31 mouse cellular contexts compared by ENCODE assay signal in the genomic region with DNA sequence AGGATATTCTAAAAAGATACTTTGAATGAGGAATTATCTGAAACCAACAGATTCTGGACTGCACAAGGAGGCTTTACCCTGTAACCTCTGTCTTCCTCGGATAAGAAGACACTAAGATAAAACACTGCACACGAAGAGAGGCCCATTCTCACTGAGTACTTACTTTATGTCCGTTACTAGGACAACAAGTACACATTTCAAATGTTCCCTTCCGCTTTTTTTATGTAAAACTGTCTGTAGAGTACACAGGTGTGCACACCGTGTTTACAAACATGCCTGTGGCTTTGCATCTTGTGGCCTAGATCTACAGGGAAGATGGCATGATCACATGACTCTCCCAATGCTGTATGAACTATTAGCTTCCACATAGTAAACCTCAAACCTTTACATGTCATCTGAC.
A peak's percentile ranks its signal among the peaks of the same experiment; 100 is the strongest.
DNase-seq lines count a peak whose midpoint lies in the region; ATAC-seq and TF ChIP-seq lines count a peak whose summit lies in the region.
"Had no signal": no experiment of that assay in that cellular context is flagged by ENCODE, and none has a peak within 500 bp of the region (broad histone marks: within the 10 kb centered on the region; RNA-seq: fewer than 3 reads in every experiment).

No protein-coding gene starts in this region.

- no peaks in the 10 kb centered on the region for H3K27me3 ChIP-seq in MEL (ENCODE audit: control insufficient read depth in 1 of 2, insufficient read depth in 2 of 2, low read length in 2 of 2)
- H3K27me3 ChIP-seq in liver, embryonic 13.5 days = no peaks in the 10 kb centered on the region
- H3K27me3 ChIP-seq: CH12.LX; embryonic facial prominence, embryonic 13.5 days; neural tube, embryonic 12.5 days; Patski had no signal

- H3K4me2 ChIP-seq in liver, embryonic 13.5 days = peak overlapping the region; percentile 52
- H3K4me2 ChIP-seq: embryonic facial prominence, embryonic 13.5 days; forebrain, embryonic 12.5 days; hindbrain, embryonic 13.5 days; midbrain, embryonic 11.5 days; neural tube, embryonic 12.5 days had no signal

- TF ChIP-seq POLR2A in MEL (IDR thresholded peaks at IDR 0.05; ENCODE audit: control insufficient read depth in 1 of 2, insufficient read depth in 1 of 2, low read depth in 1 of 2, low read length in 2 of 2, poor library complexity in 1 of 2) = no peak

- peak; percentile 94 to 96 for TF ChIP-seq EP300 in MEL (IDR thresholded peaks at IDR 0.05; ENCODE audit: low read depth in 1 of 2, low read length in 2 of 2)

- TF ChIP-seq CTCF in MEL (IDR thresholded peaks at IDR 0.05 in 2 of 3, conservative IDR thresholded peaks at IDR 0.05 in 1 of 3; ENCODE audit: control insufficient read depth in 1 of 3, insufficient read depth in 1 of 3, low read depth in 2 of 3, low read length in 3 of 3, poor library complexity in 1 of 3, severe bottlenecking in 1 of 3) = no peak

- H3K4me3 ChIP-seq in MEL (ENCODE audit: control insufficient read depth in 1 of 2, insufficient read depth in 1 of 2, low read depth in 2 of 2, low read length in 2 of 2) = no peak overlapping the region
- H3K4me3 ChIP-seq in liver, embryonic 13.5 days (replicated peaks) = no peak overlapping the region
- H3K4me3 ChIP-seq: embryonic facial prominence, embryonic 13.5 days; erythroblast, embryonic 14.5 days; forebrain, embryonic 12.5 days; heart, embryonic 10.5 days; hindbrain, embryonic 13.5 days; neural tube, embryonic 12.5 days had no signal

- 16% methylated on average over 5 of the region's 5 CpGs for WGBS in liver, embryonic 13.5 days (ENCODE audit: insufficient replicate concordance)

- ATAC-seq in liver, embryonic 13.5 days (ENCODE audit: low read depth) = peak; percentile 89
- ATAC-seq in megakaryocyte, adult 5-6 weeks (ENCODE audit: poor library complexity, severe bottlenecking) = 0 out of 2 replicates have a peak, but pooled peaks have one; percentile 20
- ATAC-seq: forebrain, postnatal 0 days; intestine, embryonic 16.5 days; lung, postnatal 0 days; midbrain, embryonic 16.5 days; Patski had no signal

- peak overlapping the region; percentile 67 for H3K27ac ChIP-seq in MEL (ENCODE audit: control insufficient read depth, low read depth, low read length)
- H3K27ac ChIP-seq in liver, embryonic 13.5 days = peak overlapping the region; percentile 79
- H3K27ac ChIP-seq: embryonic facial prominence, embryonic 13.5 days; forebrain, embryonic 12.5 days; hindbrain, embryonic 13.5 days; macrophage; neural tube, embryonic 12.5 days had no signal

- no peak for TF ChIP-seq RAD21 in MEL (IDR thresholded peaks at IDR 0.05; ENCODE audit: low read depth, low read length)

- H3K79me2 ChIP-seq in MEL (ENCODE audit: control insufficient read depth, insufficient read depth, low read length, poor library complexity) = no peaks in the 10 kb centered on the region

- no peaks in the 10 kb centered on the region for H3K9me3 ChIP-seq in MEL (replicated peaks; ENCODE audit: insufficient read depth, low read length)
- no peaks in the 10 kb centered on the region for H3K9me3 ChIP-seq in liver, embryonic 13.5 days (replicated peaks)
- H3K9me3 ChIP-seq: embryonic facial prominence, embryonic 13.5 days; forebrain, embryonic 12.5 days; heart, embryonic 10.5 days; hindbrain, embryonic 13.5 days; neural tube, embryonic 12.5 days had no signal

- no peak overlapping the region for H3K9ac ChIP-seq in MEL (ENCODE audit: control insufficient read depth, low read depth, low read length, poor library complexity, severe bottlenecking)
- 0 out of 2 replicates have a peak overlapping the region, but pooled peaks have one; percentile 0 for H3K9ac ChIP-seq in liver, embryonic 13.5 days
- H3K9ac ChIP-seq: embryonic facial prominence, embryonic 13.5 days; forebrain, embryonic 12.5 days; forebrain, postnatal 0 days; hindbrain, embryonic 13.5 days; neural tube, embryonic 12.5 days had no signal

- peaks cover 0 to 23% of the 10 kb centered on the region in 2 experiments; a peak in 2 of 4 replicates for H3K36me3 ChIP-seq in MEL (ENCODE audit: control insufficient read depth in 1 of 2, insufficient read depth in 2 of 2, low read length in 2 of 2)
- H3K36me3 ChIP-seq in liver, embryonic 13.5 days = peaks cover 21% of the 10 kb centered on the region
- H3K36me3 ChIP-seq: forebrain, embryonic 12.5 days; hindbrain, embryonic 13.5 days; neural tube, embryonic 12.5 days had no signal

- peak; percentile 79 for DNase-seq in MEL (ENCODE audit: low read depth, low spot score)
- DNase-seq in c-Kit-positive CD71-positive TER-119-positive erythroid progenitor cells, embryonic 14.5 days (ENCODE audit: low spot score) = peak; percentile 61
- peak; percentile 41 for DNase-seq in liver, embryonic 13.5 days
- DNase-seq in heart, adult 9 months (ENCODE audit: low spot score in 2 of 2) = no peak
- no peak for DNase-seq in testis, postnatal 10 days (ENCODE audit: low spot score)
- DNase-seq in cerebellum, adult 11 months = no peak
- DNase-seq in lung, postnatal 36 days = no peak
- DNase-seq: adrenal gland, postnatal 14 days; cerebellum, adult 2 months; forebrain, postnatal 0 days; heart, postnatal 36 days; kidney, adult 9 months; kidney, postnatal 10 days; right cerebral cortex, adult 18-20 months; spleen, adult 18-20 months; thymus, adult 18-20 months; thymus, postnatal 4 days had no signal

- H3K4me1 ChIP-seq in MEL (ENCODE audit: control insufficient read depth in 1 of 2, insufficient read depth in 2 of 2, low read length in 2 of 2) = peaks cover 4 to 15% of the 10 kb centered on the region in 2 experiments; a peak in 3 of 4 replicates
- peaks cover 59% of the 10 kb centered on the region for H3K4me1 ChIP-seq in liver, embryonic 13.5 days (replicated peaks)

TF ChIP-seq in MEL, 35 proteins besides CTCF, POLR2A, EP300 and RAD21:
- peak; percentile 80 for TF ChIP-seq RCOR1 (IDR thresholded peaks at IDR 0.05; ENCODE audit: low read depth, low read length)
- no peak for TF ChIP-seq TBP (IDR thresholded peaks at IDR 0.05; ENCODE audit: low read depth, low read length)
- no peak for TF ChIP-seq POLR2AphosphoS2 (IDR thresholded peaks at IDR 0.05; ENCODE audit: low read length)
- peak; percentile 83 for TF ChIP-seq SIN3A (IDR thresholded peaks at IDR 0.05; ENCODE audit: low read length)
- TF ChIP-seq ZKSCAN1 (IDR thresholded peaks at IDR 0.05; ENCODE audit: low read depth, low read length) = no peak
- peak; percentile 91 for TF ChIP-seq TAL1 (IDR thresholded peaks at IDR 0.05; ENCODE audit: low read length)
- TF ChIP-seq TCF12 (IDR thresholded peaks at IDR 0.05; ENCODE audit: low read depth, low read length) = peak; percentile 96
- TF ChIP-seq USF2 (IDR thresholded peaks at IDR 0.05; ENCODE audit: borderline replicate concordance in 1 of 2, insufficient read depth in 1 of 2, low read depth in 1 of 2, low read length in 2 of 2) = 0 out of 4 replicates have a peak, but pooled peaks of 1 of the 2 experiments have one; percentile 18
- TF ChIP-seq USF1 (IDR thresholded peaks at IDR 0.05; ENCODE audit: low read depth, low read length) = peak; percentile 81
- TF ChIP-seq MEF2A (IDR thresholded peaks at IDR 0.05; ENCODE audit: extremely low read depth, insufficient replicate concordance, low read depth, low read length, poor library complexity, severe bottlenecking) = no peak
- TF ChIP-seq ZNF384 (IDR thresholded peaks at IDR 0.05; ENCODE audit: low read depth, low read length) = peak; percentile 46; the same call in 1 of the 2 replicates
- no peak for TF ChIP-seq MYB (IDR thresholded peaks at IDR 0.05; ENCODE audit: low read depth, low read length)
- TF ChIP-seq POLR2AphosphoS5 (IDR thresholded peaks at IDR 0.05; ENCODE audit: borderline replicate concordance, low read depth, low read length) = no peak
- no peak for TF ChIP-seq CHD2 (IDR thresholded peaks at IDR 0.05; ENCODE audit: low read length)
- no peak for TF ChIP-seq UBTF (IDR thresholded peaks at IDR 0.05; ENCODE audit: borderline replicate concordance, insufficient read depth, low read depth, low read length)
- TF ChIP-seq ETS1 (IDR thresholded peaks at IDR 0.05; ENCODE audit: low read depth, low read length) = peak; percentile 81
- peak; percentile 94 for TF ChIP-seq GATA1 (IDR thresholded peaks at IDR 0.05; ENCODE audit: low read depth, low read length)
- peak; percentile 56; the same call in 1 of the 2 replicates for TF ChIP-seq BHLHE40 (IDR thresholded peaks at IDR 0.05; ENCODE audit: borderline replicate concordance, low read depth, low read length)
- TF ChIP-seq MAFK (IDR thresholded peaks at IDR 0.05; ENCODE audit: borderline replicate concordance, low read depth, low read length) = no peak
- no peak for TF ChIP-seq MYC (IDR thresholded peaks at IDR 0.05; ENCODE audit: low read depth, low read length)
- no peak for TF ChIP-seq NRF1 (IDR thresholded peaks at IDR 0.05; ENCODE audit: insufficient read depth, low read depth, low read length, poor library complexity, severe bottlenecking)
- no peak for TF ChIP-seq MAZ (IDR thresholded peaks at IDR 0.05; ENCODE audit: low read depth, low read length)

Comparison
In these comparisons a context has a peak if more than half of its experiments do, and no peak if none do; other contexts are left out.
1. DNase-seq: peak in MEL (single experiment), c-Kit-positive CD71-positive TER-119-positive erythroid progenitor cells, embryonic 14.5 days (single experiment) and liver, embryonic 13.5 days (single experiment); none in heart, adult 9 months (0 of 2), testis, postnatal 10 days (single experiment), cerebellum, adult 11 months (single experiment) and lung, postnatal 36 days (single experiment).